Mouse (Mus musculus): Measurements from ENCODE around the gene Tmem38a.

- no peak for TF ChIP-seq CTCF (IDR thresholded peaks at IDR 0.05; ENCODE audit: low read depth, low read length)
- TF ChIP-seq TAL1 (conservative IDR thresholded peaks at IDR 0.05; ENCODE audit: low read depth, low read length), result no peak
Measured at GRCm38 (mm10) chr8:72579374-72579773, 7.5 kb downstream of the Tmem38a start.

Measured in G1E (cell line).